8 mouse cellular contexts compared by ENCODE assay signal in genomic region chr4:108999999-109000950, GRCm38 (mm10). TPM values are rescaled to one million over a fixed set of nuclear protein-coding genes. Genes with fewer than 3 reads are reported as not detected.
DNase-seq lines count a peak whose midpoint lies in the region; ATAC-seq and TF ChIP-seq lines count a peak whose summit lies in the region.

Gene Nrd1, plus strand, starts transcription at chr4:109000655.

- H3K9me3 ChIP-seq in megakaryocyte, embryonic 14.5 days: no peaks in the 10 kb centered on the region; the same call in 1 of the 2 replicates

- peak; percentile 79 for TF ChIP-seq POLR2A in cortical plate, adult 2 months (IDR thresholded peaks at IDR 0.05; ENCODE audit: extremely low read depth, insufficient read depth, low read length)

- H3K27ac ChIP-seq in cortical plate, adult 2 months (ENCODE audit: insufficient read depth, low read length): peak within 1 kb of the TSS; percentile 76

- peak within 1 kb of the TSS; percentile 80 for H3K4me3 ChIP-seq in cortical plate, adult 2 months (ENCODE audit: insufficient read depth, low read length)
- peak within 1 kb of the TSS; percentile 92 for H3K4me3 ChIP-seq in megakaryocyte, embryonic 14.5 days (replicated peaks)

- DNase-seq in gastrocnemius, adult 8-10 months (ENCODE audit: low spot score in 2 of 2): peak; percentile 98
- peak; percentile 97 for DNase-seq in hindlimb bud, embryonic 11.5 days (ENCODE audit: extremely low spot score, low read depth, low spot score)
- peak; percentile 96 to 99 for DNase-seq in left cerebral cortex, adult 8-10 months (ENCODE audit: low spot score in 2 of 2)
- peak; percentile 99 to 100 for DNase-seq in right cerebral cortex, postnatal 10 days (ENCODE audit: low spot score in 2 of 2)
- DNase-seq in urinary bladder, postnatal 25 days (ENCODE audit: low spot score): peak; percentile 95

- H3K27me3 ChIP-seq in megakaryocyte, embryonic 14.5 days (replicated peaks): no peaks in the 10 kb centered on the region

- TF ChIP-seq CTCF in cortical plate, adult 2 months (IDR thresholded peaks at IDR 0.05; ENCODE audit: extremely low read depth, insufficient read depth, low read length): no peak

- peak; percentile 97 for ATAC-seq in activated CD4-positive, CD25-positive, alpha-beta regulatory T cell, adult 4 months

- peaks cover 17% of the 10 kb centered on the region for H3K36me3 ChIP-seq in megakaryocyte, embryonic 14.5 days (replicated peaks; ENCODE audit: low read length)

- H3K4me1 ChIP-seq in cortical plate, adult 2 months (ENCODE audit: control insufficient read depth, insufficient read depth, low read length): peaks cover 2% of the 10 kb centered on the region
- peaks cover 33% of the 10 kb centered on the region; the same call in 1 of the 2 replicates for H3K4me1 ChIP-seq in megakaryocyte, embryonic 14.5 days

RNA-seq across cellular contexts. Expression of gene Nrd1, which starts in this region (rescaled TPM):
- polyA plus RNA-seq in activated CD4-positive, CD25-positive, alpha-beta regulatory T cell, adult 4 months (2017; shearing (Covaris generic)): 10 to 100 TPM; 44.1 to 47.8 TPM
- polyA plus RNA-seq in cortical plate, adult 2 months (2012; rRNA removed): 152 and 158 TPM in 2 replicates
- total RNA-seq in gastrocnemius, adult 8-10 months (2022): 100 to 1,000 TPM; 134 to 179 (median 159) TPM
- 100 to 1,000 TPM; 118 to 137 (median 123) TPM for total RNA-seq in left cerebral cortex, adult 8-10 months (2022)
- 4.8 and 14.6 TPM in 2 replicates for polyA plus RNA-seq in megakaryocyte, embryonic 14.5 days (2012; ENCODE audit: insufficient read depth, low replicate concordance)

Comparison
In these comparisons a context has a peak if more than half of its experiments do, and no peak if none do; other contexts are left out.
1. Peak in every context shown above with its lines: DNase-seq, ATAC-seq, H3K4me3 ChIP-seq and H3K27ac ChIP-seq.